Mouse (Mus musculus) limb, embryonic 14.5 days (tissue): Measurements from ENCODE around the gene Commd6. TPM values are rescaled to one million over a fixed set of nuclear protein-coding genes. Genes with fewer than 3 reads are reported as not detected.

Experiments used
- ATAC-seq: fragments of 200-750 bp; cut with Nextera tagmentation; 2 replicates; pipeline ENCODE4 v1.8.0; 2017; ENCODE audit warnings: low read depth, moderate number of reproducible peaks, moderate TSS enrichment; ENCODE audit not compliant: low FRiP score
- DNase-seq: peaks from one replicate; pipeline ENCODE4 v3.0.0-alpha.2; 2015; ENCODE audit warnings: low spot score
- H3K27ac ChIP-seq: fragments of 300-500 bp; sonication (generic); replicated peaks from 2 replicates; pipeline ENCODE4 v1.5.1; 2014; ENCODE audit warnings: low read depth, mild to moderate bottlenecking, low read length, moderate library complexity, mixed read lengths
- H3K27me3 ChIP-seq: fragments of 300-500 bp; sonication (generic); 2 replicates; pipeline ENCODE4 v1.6.1; 2014; ENCODE audit warnings: low read length, mixed read lengths; ENCODE audit not compliant: control insufficient read depth, insufficient read depth
- H3K36me3 ChIP-seq: fragments of 300-500 bp; sonication (generic); 2 replicates; pipeline ENCODE4 v1.6.1; 2014; ENCODE audit warnings: mild to moderate bottlenecking, low read length, moderate library complexity, mixed read lengths; ENCODE audit not compliant: control insufficient read depth, insufficient read depth
- H3K4me1 ChIP-seq: fragments of 300-500 bp; sonication (generic); 2 replicates; pipeline ENCODE4 v1.6.1; 2014; ENCODE audit warnings: antibody characterized with exemption, low read length, mixed read lengths; ENCODE audit not compliant: control insufficient read depth, insufficient read depth
- H3K4me2 ChIP-seq: fragments of 300-500 bp; sonication (generic); replicated peaks from 2 replicates; pipeline ENCODE4 v1.6.1; 2014; ENCODE audit warnings: low read depth, mild to moderate bottlenecking, low read length, moderate library complexity; ENCODE audit not compliant: severe bottlenecking
- H3K4me3 ChIP-seq: fragments of 300-500 bp; sonication (generic); replicated peaks from 2 replicates; pipeline ENCODE4 v1.5.1; 2014; ENCODE audit warnings: low read length
- H3K9ac ChIP-seq: fragments of 300-500 bp; sonication (generic); 2 replicates; pipeline ENCODE4 v1.6.1; 2014; ENCODE audit warnings: mild to moderate bottlenecking, low read depth, low read length, moderate library complexity; ENCODE audit not compliant: severe bottlenecking
- H3K9me3 ChIP-seq: fragments of 300-500 bp; sonication (generic); 2 replicates; pipeline ENCODE4 v1.6.1; 2016; ENCODE audit warnings: low read length; ENCODE audit not compliant: control insufficient read depth
- POLR2A ChIP-seq: fragments of 200-500 bp; IDR thresholded peaks from 2 replicates; pipeline ENCODE4 v1.8.0; 2012; ENCODE audit warnings: inconsistent platforms, mild to moderate bottlenecking, moderate library complexity, borderline replicate concordance; ENCODE audit not compliant: insufficient read depth, insufficient read length; ENCODE audit errors: extremely low read depth
- WGBS: fragments of 180-500 bp; shearing (Covaris S2); extraction: QIAGEN DNeasy Blood & Tissue Kit; methylation state at CpG from one replicate; pipeline ENCODE4 v1.1.7; 2014; 5-methylcytosine and 5-hydroxymethylcytosine counted together
- polyA plus RNA-seq, 2 experiments: library from polyadenylated mRNA; depleted of rRNA in 1 of 2; stranded (reverse) in 1 of 2; unstranded in 1 of 2; fragments of >200 nt; fragmentation: Nextera tagmentation in 1 of 2; extraction: Ambion mirVana in 1 of 2; gene quantifications; 2 replicates each; pipeline versions ENCODE4 v1.2.1 to v1.2.3; 2012 to 2014

Gene Commd6
- polyA plus RNA-seq, 2 experiments = 40.9 to 76.5 TPM

GRCm38 (mm10) chr14:101653581-101654525, 13.4 kb upstream of the Commd6 start, which contains the start of gene Uchl3:
Gene Uchl3, plus strand, starts transcription at chr14:101653967.
- ATAC-seq (peak; percentile 95), DNase-seq (peak; percentile 95)
- peak within 1 kb of the TSS; percentile 72 for H3K27ac ChIP-seq
- H3K36me3 ChIP-seq = no peaks in the 10 kb centered on the region
- H3K4me2 ChIP-seq = peak within 1 kb of the TSS; percentile 73
- peaks cover 5% of the 10 kb centered on the region; the same call in 1 of the 2 replicates for H3K4me1 ChIP-seq
- no peaks in the 10 kb centered on the region for H3K27me3 ChIP-seq
- no peak for TF ChIP-seq POLR2A
- H3K4me3 ChIP-seq = peak within 1 kb of the TSS; percentile 97
- WGBS = under 1% methylated on average over 57 of the region's 81 CpGs
- no peaks in the 10 kb centered on the region for H3K9me3 ChIP-seq
- H3K9ac ChIP-seq = peak within 1 kb of the TSS; percentile 80

GRCm38 (mm10) chr14:101652571-101652970, 12.1 kb upstream of the Commd6 start:
- Histone ChIP-seq H3K27me3 (no peaks in the 10 kb centered on the region), H3K9me3 (no peaks in the 10 kb centered on the region), H3K4me2 (no peak overlapping the region), H3K9ac (no peak overlapping the region), H3K36me3 (no peaks in the 10 kb centered on the region), H3K4me3 (no peak overlapping the region), H3K4me1 (peaks cover 5% of the 10 kb centered on the region; the same call in 1 of the 2 replicates), H3K27ac (no peak overlapping the region)
- WGBS = 87% methylated on average over 6 of the region's 6 CpGs
- no peak for TF ChIP-seq POLR2A
- no peak for ATAC-seq
- DNase-seq = no peak

GRCm38 (mm10) chr14:101650551-101650950, 10.1 kb upstream of the Commd6 start:
- 77% methylated on average over 4 of the region's 4 CpGs for WGBS
- Histone ChIP-seq H3K9ac (no peak overlapping the region), H3K36me3 (no peaks in the 10 kb centered on the region), H3K27ac (no peak overlapping the region), H3K9me3 (no peaks in the 10 kb centered on the region), H3K4me3 (no peak overlapping the region), H3K27me3 (no peaks in the 10 kb centered on the region), H3K4me1 (peaks cover 5% of the 10 kb centered on the region; the same call in 1 of the 2 replicates), H3K4me2 (no peak overlapping the region)
- no peak for TF ChIP-seq POLR2A
- ATAC-seq (no peak), DNase-seq (no peak)

- DNase-seq (no peak), ATAC-seq (no peak)
- no peaks in the 10 kb centered on the region for H3K4me1 ChIP-seq
- H3K27ac ChIP-seq = no peak overlapping the region
- WGBS = 64% methylated on average over 1 of the region's 1 CpGs
- H3K36me3 ChIP-seq = no peaks in the 10 kb centered on the region
- TF ChIP-seq POLR2A = no peak
- no peaks in the 10 kb centered on the region for H3K9me3 ChIP-seq
- no peak overlapping the region for H3K4me2 ChIP-seq
- H3K27me3 ChIP-seq = no peaks in the 10 kb centered on the region
- H3K4me3 ChIP-seq = no peak overlapping the region
- no peak overlapping the region for H3K9ac ChIP-seq
Observed at GRCm38 (mm10) chr14:101644948-101645347, 4.5 kb upstream of the Commd6 start.

- H3K9me3 ChIP-seq = no peaks in the 10 kb centered on the region
- WGBS = 93% methylated on average over 6 of the region's 6 CpGs
- TF ChIP-seq POLR2A = no peak
- H3K4me2 ChIP-seq = no peak overlapping the region
- no peaks in the 10 kb centered on the region for H3K27me3 ChIP-seq
- H3K4me3 ChIP-seq = no peak overlapping the region
- DNase-seq = no peak
- ATAC-seq = no peak
- H3K36me3 ChIP-seq = peaks cover 23% of the 10 kb centered on the region
- peaks cover 3% of the 10 kb centered on the region for H3K4me1 ChIP-seq
- no peak overlapping the region for H3K9ac ChIP-seq
- no peak overlapping the region for H3K27ac ChIP-seq
Observed at GRCm38 (mm10) chr14:101637381-101637780, 3.1 kb downstream of the Commd6 start.
